8 mouse cellular contexts compared by ENCODE assay signal in genomic region chr1:46852216-46852599, GRCm38 (mm10). TPM values are rescaled to one million over a fixed set of nuclear protein-coding genes. Genes with fewer than 3 reads are reported as not detected.
DNase-seq lines count a peak whose midpoint lies in the region; ATAC-seq and TF ChIP-seq lines count a peak whose summit lies in the region.

No protein-coding gene starts in this region.

- WGBS in forebrain, embryonic 13.5 days: under 1% methylated on average over 4 of the region's 4 CpGs
- whole genome bisulfite sequencing in liver, embryonic 12.5 days (ENCODE audit: insufficient replicate concordance): 5% methylated on average over 4 of the region's 4 CpGs

- H3K4me1 ChIP-seq in forebrain, embryonic 13.5 days: peaks cover 34% of the 10 kb centered on the region
- peaks cover 20% of the 10 kb centered on the region for H3K4me1 ChIP-seq in liver, embryonic 12.5 days

- H3K27me3 ChIP-seq in forebrain, embryonic 13.5 days: no peaks in the 10 kb centered on the region
- no peaks in the 10 kb centered on the region for H3K27me3 ChIP-seq in liver, embryonic 12.5 days (replicated peaks)

- H3K9me3 ChIP-seq in forebrain, embryonic 13.5 days (replicated peaks): no peaks in the 10 kb centered on the region
- no peaks in the 10 kb centered on the region for H3K9me3 ChIP-seq in liver, embryonic 12.5 days (replicated peaks)

- no peak for DNase-seq in gastrocnemius, adult 2 months
- no peak for DNase-seq in gastrocnemius, adult 8-10 months (ENCODE audit: low spot score in 2 of 2)
- DNase-seq in 3T3-L1 (ENCODE audit: low read depth, low spot score): peak; percentile 71
- DNase-seq in frontal cortex, postnatal 10 days (ENCODE audit: low spot score in 2 of 2): no peak
- no peak for DNase-seq in Muller cell, postnatal 12 days (ENCODE audit: inconsistent ontology term)

- peak overlapping the region; percentile 99 for H3K9ac ChIP-seq in forebrain, embryonic 13.5 days
- peak overlapping the region; percentile 97 for H3K9ac ChIP-seq in liver, embryonic 12.5 days

- peak overlapping the region; percentile 99 for H3K27ac ChIP-seq in gastrocnemius, adult 2 months
- peak overlapping the region; percentile 99; the same call in 1 of the 2 replicates for H3K27ac ChIP-seq in forebrain, embryonic 13.5 days
- H3K27ac ChIP-seq in liver, embryonic 12.5 days: peak overlapping the region; percentile 95

- TF ChIP-seq CTCF in gastrocnemius, adult 2 months (IDR thresholded peaks at IDR 0.05): no peak

- intact Hi-C loops in gastrocnemius, adult 2 months (cut with DNase I): loop anchor here (5.0 kb wide), 2 partner anchors 65 to 120 kb away; no protein-coding TSS in a partner anchor

- peak overlapping the region; percentile 75 for H3K4me2 ChIP-seq in forebrain, embryonic 13.5 days
- H3K4me2 ChIP-seq in liver, embryonic 12.5 days: peak overlapping the region; percentile 93

- H3K4me3 ChIP-seq in gastrocnemius, adult 2 months: peak overlapping the region; percentile 97
- peak overlapping the region; percentile 88 for H3K4me3 ChIP-seq in forebrain, embryonic 13.5 days
- peak overlapping the region; percentile 86 for H3K4me3 ChIP-seq in liver, embryonic 12.5 days

- H3K36me3 ChIP-seq in forebrain, embryonic 13.5 days (ENCODE audit: poor library complexity, severe bottlenecking): no peaks in the 10 kb centered on the region
- H3K36me3 ChIP-seq in liver, embryonic 12.5 days: no peaks in the 10 kb centered on the region

- no peak for ATAC-seq in forebrain, embryonic 13.5 days
- ATAC-seq in liver, embryonic 12.5 days: no peak
- ATAC-seq in megakaryocyte progenitor cell, adult 5-6 weeks (replicated peaks; ENCODE audit: poor library complexity): no peak

RNA-seq across cellular contexts. Expression of gene Slc39a10, which starts 40.4 kb away (rescaled TPM):
- 1 to 10 TPM; 5.2 to 7.4 TPM for total RNA-seq in gastrocnemius, adult 2 months (2021)
- 1 to 10 TPM; 3.5 to 5.2 (median 4.3) TPM for total RNA-seq in gastrocnemius, adult 8-10 months (2022)
- polyA plus RNA-seq in forebrain, embryonic 13.5 days (2015; fragmentation: Nextera tagmentation; extraction: Ambion mirVana): 53.9 and 56.5 TPM in 2 replicates
- polyA plus RNA-seq in liver, embryonic 12.5 days (2016; fragmentation: Nextera tagmentation; extraction: Ambion mirVana): 9.8 and 11.1 TPM in 2 replicates
- total RNA-seq in megakaryocyte progenitor cell, adult 5-6 weeks (2015): 22.0 and 25.4 TPM in 2 replicates
- total RNA-seq in megakaryocyte progenitor cell, adult 5-6 weeks (2017): 14.2 and 18.1 TPM in 2 replicates
